In genomic region chr9:59938529-59938928, GRCm38 (mm10) we compare ENCODE assay signal across 19 mouse cellular contexts. TPM values are rescaled to one million over a fixed set of nuclear protein-coding genes. Genes with fewer than 3 reads are reported as not detected.
"Had no signal": no experiment of that assay in that cellular context is flagged by ENCODE, and none has a peak within 500 bp of the region (broad histone marks: within the 10 kb centered on the region; RNA-seq: fewer than 3 reads in every experiment).

No protein-coding gene starts in this region.

- H3K27me3 ChIP-seq: midbrain, embryonic 13.5 days; neural tube, embryonic 12.5 days; stomach, embryonic 15.5 days had no signal

- H3K4me1 ChIP-seq: midbrain, embryonic 13.5 days; neural tube, embryonic 12.5 days had no signal

- DNase-seq: kidney, adult 8-10 months; layer of hippocampus, adult 9-11 months; lung, embryonic 14.5 days; lung, postnatal 10 days; right cerebral cortex, postnatal 4 days; thymus, adult 2 months; thymus, postnatal 4 days had no signal

- H3K9me3 ChIP-seq: liver, embryonic 12.5 days; megakaryocyte, embryonic 14.5 days; midbrain, embryonic 13.5 days; neural tube, embryonic 12.5 days; stomach, embryonic 15.5 days had no signal

- H3K27ac ChIP-seq: liver, embryonic 12.5 days; macrophage; midbrain, embryonic 13.5 days; neural tube, embryonic 12.5 days; stomach, embryonic 15.5 days had no signal

- H3K4me2 ChIP-seq: liver, embryonic 12.5 days; lung, embryonic 14.5 days; midbrain, embryonic 13.5 days; neural tube, embryonic 12.5 days had no signal

- H3K9ac ChIP-seq: liver, embryonic 12.5 days; lung, embryonic 14.5 days; midbrain, embryonic 13.5 days; neural tube, embryonic 12.5 days; stomach, embryonic 15.5 days had no signal

- H3K36me3 ChIP-seq: liver, embryonic 12.5 days; midbrain, embryonic 13.5 days; neural tube, embryonic 12.5 days; stomach, embryonic 15.5 days had no signal

- H3K4me3 ChIP-seq: liver, embryonic 12.5 days; megakaryocyte, embryonic 14.5 days; midbrain, embryonic 13.5 days; neural tube, embryonic 12.5 days; stomach, embryonic 15.5 days had no signal

- ATAC-seq: liver, embryonic 12.5 days; midbrain, embryonic 13.5 days had no signal

RNA-seq across cellular contexts. Expression of gene Nr2e3, which starts 21.9 kb away (rescaled TPM):
- total RNA-seq: left cerebral cortex, postnatal 36 days; monocyte, adult 5-6 weeks; neutrophil, adult 5-6 weeks had no signal
- polyA plus RNA-seq: kidney, embryonic 16.5 days; liver, embryonic 12.5 days; lung, embryonic 14.5 days; macrophage; midbrain, embryonic 13.5 days; spleen, adult 2 months; testis, adult 2 months; thymus, adult 2 months had no signal
